Mouse (Mus musculus) embryo, embryonic 9.5 days (tissue): Measurements from ENCODE around the gene Tpbpa.
"Not testable (repeated sequence)": the region's sequence is repeated elsewhere in the genome, so short reads cannot be mapped to it uniquely, and the experiment has no call there.

Experiments
- DNase-seq: peaks from one replicate; pipeline ENCODE4 v3.0.0-alpha.2; 2017; ENCODE audit errors: extremely low spot score

Tpbpa gene

DNA sequence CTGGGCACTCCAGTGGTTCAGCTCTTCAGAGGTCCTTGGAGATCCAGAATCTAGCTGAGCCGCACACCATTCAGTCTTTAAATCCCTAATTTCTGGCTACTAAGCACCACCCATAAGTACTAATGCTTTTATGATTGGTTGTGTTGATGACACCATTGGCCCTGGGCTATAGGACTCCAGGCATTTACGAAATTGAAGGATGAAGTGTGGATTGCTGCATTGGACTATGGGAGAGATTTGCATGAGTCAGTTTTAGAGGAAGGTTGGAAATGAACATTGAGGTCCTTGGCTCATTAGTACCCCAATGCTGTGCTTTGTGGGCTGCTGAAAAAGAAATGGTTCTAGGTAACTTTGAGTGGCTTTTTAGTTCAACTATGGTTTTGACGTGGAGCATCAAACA is at the start of gene Tpbpa:
Gene Tpbpa (minus strand): TSS at position 101 of the 400 bp plus-strand sequence.
- not testable (repeated sequence) for DNase-seq

DNA sequence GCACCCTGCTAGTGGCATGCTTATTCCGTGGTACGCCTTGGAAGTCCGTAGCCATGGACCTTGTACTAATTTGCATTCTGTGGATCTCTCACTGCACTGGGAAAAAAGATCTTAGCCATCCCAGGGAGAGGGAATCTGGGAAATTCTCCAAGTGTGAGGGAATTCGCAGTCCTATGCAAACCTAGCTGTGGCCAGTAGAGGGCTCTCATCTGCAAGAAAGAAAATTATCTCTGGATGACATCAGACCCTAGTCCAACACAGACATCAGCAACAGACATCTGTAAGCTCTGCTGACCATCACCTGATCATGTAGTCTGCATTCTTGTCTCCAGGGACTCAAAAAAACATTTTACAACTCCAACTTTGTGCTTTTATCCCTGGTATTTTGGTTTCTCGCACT is 45.1 kb upstream of the Tpbpa start:
- not testable (repeated sequence) for DNase-seq

DNA sequence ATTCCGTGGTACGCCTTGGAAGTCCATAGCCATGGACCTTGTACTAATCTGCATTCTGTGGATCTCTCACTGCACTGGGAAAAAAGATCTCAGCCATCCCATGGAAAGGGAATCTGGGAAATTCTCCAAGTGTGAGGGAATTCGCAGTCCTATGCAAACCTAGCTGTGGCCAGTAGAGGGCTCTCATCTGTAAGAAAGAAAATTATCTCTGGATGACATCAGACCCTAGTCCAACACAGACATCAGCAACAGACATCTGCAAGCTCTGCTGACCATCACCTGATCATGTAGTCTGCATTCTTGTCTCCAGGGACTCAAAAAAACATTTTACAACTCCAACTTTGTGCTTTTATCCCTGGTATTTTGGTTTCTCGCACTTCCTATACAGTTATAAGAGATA is 30.5 kb upstream of the Tpbpa start:
- not testable (repeated sequence) for DNase-seq

DNA sequence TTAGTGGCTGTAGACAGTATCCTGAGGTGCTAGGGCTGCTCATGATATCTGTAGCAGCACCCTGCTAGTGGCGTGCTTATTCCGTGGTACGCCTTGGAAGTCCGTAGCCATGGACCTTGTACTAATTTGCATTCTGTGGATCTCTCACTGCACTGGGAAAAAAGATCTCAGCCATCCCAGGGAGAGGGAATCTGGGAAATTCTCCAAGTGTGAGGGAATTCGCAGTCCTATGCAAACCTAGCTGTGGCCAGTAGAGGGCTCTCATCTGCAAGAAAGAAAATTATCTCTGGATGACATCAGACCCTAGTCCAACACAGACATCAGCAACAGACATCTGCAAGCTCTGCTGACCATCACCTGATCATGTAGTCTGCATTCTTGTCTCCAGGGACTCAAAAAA is 22.2 kb upstream of the Tpbpa start:
- not testable (repeated sequence) for DNase-seq

DNA sequence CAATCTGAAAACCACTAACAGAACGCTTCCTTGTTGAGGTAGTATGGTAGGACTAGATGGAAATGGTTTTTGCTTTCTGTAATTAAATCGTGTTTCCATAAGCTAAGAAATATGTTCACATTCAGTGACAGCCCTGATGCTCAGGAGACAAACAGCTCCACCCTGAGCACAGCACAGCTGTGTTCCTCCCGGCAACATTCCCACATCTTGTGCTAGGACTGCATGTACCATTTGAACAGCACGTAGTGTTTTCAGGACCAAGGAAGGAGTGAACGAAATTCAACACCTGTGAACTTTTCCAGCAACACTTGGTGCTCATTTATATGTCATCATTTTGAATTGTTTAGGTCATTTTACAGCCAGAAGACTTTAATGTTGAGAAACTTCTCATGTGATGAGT is 19.9 kb upstream of the Tpbpa start:
- DNase-seq: no peak

DNA sequence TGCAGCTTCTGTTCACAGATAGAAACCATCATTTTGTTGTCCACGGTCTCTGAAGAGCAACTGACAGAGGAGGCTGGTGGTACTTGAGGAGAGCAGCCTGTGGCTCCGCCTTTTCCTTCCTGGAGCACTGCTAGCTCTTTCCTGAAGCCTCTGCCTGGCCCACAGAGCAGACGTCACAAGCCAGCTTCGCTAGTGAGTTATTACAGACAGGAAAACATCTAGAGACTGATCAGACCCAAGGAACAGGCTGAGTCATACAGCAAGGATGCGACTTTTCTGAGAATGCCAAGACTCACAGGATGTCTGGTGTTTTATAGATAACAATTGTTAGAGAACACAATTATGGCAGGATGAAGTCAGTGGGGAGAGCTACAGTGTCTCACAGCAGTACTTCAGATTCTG is 5.3 kb downstream of the Tpbpa start, which contains the start of the genes Gm49391 and Ctla2a:
Gene Gm49391 (minus strand): TSS at position 72 of the 402 bp plus-strand sequence.
Gene Ctla2a (minus strand): TSS at position 126 of the 402 bp plus-strand sequence.
- peak; percentile 1 for DNase-seq

DNA sequence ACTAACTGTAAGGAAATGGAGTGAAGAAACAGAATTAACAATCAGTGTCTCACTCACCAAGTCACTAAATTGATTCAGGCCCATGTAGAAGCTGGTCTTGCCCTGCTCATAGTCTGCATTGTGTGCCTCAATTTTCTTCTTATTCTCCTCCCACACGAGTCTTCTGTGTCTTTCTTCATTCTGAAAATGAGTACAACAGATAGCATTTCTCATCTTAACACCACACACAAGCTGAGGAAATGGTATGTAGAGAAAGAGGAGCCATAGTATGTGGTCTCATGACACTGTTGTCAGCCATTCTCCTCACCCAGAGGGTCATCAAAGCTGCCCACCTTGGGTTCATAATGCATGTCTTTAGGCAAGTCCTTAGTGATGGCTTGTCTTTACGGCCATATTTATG is 6.3 kb downstream of the Tpbpa start, which contains the start of gene Gm49393:
Gene Gm49393 (minus strand): TSS at position 101 of the 400 bp plus-strand sequence.
- not testable (repeated sequence) for DNase-seq

DNA sequence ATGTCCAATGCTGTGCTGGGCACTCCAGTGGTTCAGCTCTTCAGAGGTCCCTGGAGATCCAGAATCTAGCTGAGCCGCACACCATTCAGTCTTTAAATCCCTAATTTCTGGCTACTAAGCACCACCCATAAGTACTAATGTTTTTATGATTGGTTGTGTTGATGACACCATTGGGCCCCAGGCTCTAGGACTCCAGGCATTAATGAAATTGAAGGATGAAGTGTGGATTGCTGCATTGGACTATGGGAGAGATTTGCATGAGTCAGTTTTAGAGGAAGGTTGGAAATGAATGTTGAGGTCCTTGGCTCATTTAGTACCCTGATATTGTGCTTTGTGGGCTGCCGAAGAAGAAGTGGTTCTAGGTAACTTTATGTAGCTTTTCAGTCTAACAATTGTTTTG is 37.0 kb downstream of the Tpbpa start, which contains the start of gene Tpbpb:
Gene Tpbpb (minus strand): TSS at position 101 of the 400 bp plus-strand sequence.
- not testable (repeated sequence) for DNase-seq

DNA sequence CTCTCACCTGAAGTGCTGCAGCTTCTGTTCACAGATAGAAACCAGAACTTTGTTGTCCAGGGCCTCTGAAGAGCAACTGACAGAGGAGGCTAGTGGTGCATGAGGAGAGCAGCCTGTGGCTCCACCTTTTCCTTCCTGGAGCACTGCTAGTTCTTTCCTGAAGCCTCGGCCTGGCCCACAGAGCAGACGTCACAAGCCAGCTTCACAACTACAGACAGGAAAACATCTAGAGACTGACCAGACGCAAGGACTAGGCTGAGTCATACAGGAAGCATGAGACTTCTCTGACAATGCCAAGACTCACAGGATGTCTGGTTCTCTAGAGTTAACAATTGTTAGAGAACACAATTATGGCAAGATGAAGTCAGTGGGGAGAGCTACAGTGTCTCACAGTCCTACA is 44.5 kb downstream of the Tpbpa start, which contains the start of gene Ctla2b:
Gene Ctla2b (minus strand): TSS at position 120 of the 400 bp plus-strand sequence.
- no peak for DNase-seq

DNA sequence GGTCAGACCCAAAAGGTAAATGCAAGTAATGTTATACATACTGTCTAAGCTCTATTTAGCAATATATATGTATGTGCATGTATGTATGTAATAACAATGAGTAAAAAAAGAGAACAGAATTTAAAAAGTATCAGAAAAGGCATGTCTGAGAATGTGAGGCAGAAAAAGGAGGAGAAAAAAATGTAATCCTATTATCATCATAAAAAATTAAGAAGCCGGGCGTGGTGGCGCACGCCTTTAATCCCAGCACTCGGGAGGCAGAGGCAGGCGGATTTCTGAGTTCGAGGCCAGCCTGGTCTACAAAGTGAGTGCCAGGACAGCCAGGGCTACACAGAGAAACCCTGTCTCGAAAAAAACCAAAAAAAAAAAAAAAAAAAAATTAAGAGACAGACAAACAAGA is 45.0 kb downstream of the Tpbpa start, which contains the start of gene Gm49392:
Gene Gm49392 (minus strand): TSS at position 101 of the 400 bp plus-strand sequence.
- not testable (repeated sequence) for DNase-seq

DNA sequence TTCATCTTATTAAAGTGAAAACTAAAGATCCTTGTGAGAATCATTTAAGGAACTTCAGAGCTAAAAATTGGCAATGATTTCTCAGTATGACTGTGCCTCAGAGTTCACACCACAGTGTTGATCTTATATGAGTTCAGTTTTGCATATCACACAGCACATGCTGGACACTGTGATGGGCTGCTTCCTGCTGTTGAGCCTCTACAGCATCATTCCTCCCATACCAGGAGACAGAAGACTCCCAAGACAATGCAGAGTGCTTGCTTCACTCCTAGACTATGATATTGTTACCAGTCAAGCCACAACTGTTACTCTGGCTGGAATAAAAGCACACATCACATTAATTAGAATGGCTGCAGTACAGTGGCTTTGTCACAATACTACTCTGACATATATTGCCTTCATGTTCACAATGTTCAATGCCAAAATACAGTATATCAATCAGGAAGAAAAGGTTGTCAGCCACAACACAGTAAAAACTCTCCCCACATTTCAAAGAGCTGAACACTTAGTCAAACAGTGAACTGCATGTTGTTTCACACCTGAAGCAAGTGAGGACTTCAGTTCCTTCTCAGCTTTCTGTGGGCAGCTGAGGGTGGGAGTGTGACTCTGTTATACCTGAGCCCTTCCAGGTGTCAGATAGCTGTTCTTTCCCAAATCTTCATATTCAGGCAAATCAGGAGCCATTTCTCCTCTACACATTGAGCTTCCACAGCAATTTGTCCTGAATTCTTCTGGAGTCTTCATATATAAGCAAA is 46.2 kb downstream of the Tpbpa start:
- no peak for DNase-seq

DNA sequence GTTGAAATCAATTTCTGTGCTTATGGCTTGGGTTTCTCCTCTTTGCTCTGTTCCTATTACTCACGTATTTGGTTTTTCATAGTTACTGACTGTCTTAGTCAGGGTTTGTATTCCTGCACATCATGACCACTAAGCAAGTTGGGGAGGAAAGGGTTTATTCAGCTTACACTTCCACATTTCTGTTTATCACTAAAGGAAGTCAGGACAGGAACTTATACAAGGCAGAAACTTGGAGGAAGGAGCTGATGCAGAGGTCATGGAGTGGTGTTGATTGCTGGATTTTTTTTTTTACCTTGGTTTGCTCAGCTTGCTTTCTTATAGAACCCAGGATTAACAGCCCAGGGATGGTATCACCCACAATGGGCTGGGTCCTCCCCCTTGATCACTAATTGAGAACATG is 49.5 kb downstream of the Tpbpa start:
- DNase-seq: no peak
